Mouse (Mus musculus) hindbrain, postnatal 0 days (tissue): ENCODE measurements around the gene Cald1. TPM values are rescaled to one million over a fixed set of nuclear protein-coding genes. Genes with fewer than 3 reads are reported as not detected.

Source experiments
- ATAC-seq: fragments of 200-750 bp; cut with Nextera tagmentation; 2 replicates; pipeline ENCODE4 v1.8.0; 2017; ENCODE audit warnings: mild to moderate bottlenecking, moderate TSS enrichment, moderate library complexity
- DNase-seq: peaks from one replicate; pipeline ENCODE4 v3.0.0-alpha.2; 2015; ENCODE audit warnings: low spot score
- H3K27ac ChIP-seq: fragments of 300-500 bp; sonication (generic); 2 replicates; pipeline ENCODE4 v1.5.1; 2014; ENCODE audit warnings: mild to moderate bottlenecking
- H3K27me3 ChIP-seq: fragments of 300-500 bp; sonication (generic); 2 replicates; pipeline ENCODE4 v1.6.1; 2014; ENCODE audit warnings: low read length, mixed read lengths; ENCODE audit not compliant: insufficient read depth
- H3K36me3 ChIP-seq: fragments of 300-500 bp; sonication (generic); 2 replicates; pipeline ENCODE4 v1.6.1; 2014; ENCODE audit warnings: low read length, mixed read lengths; ENCODE audit not compliant: insufficient read depth
- H3K4me1 ChIP-seq: fragments of 300-500 bp; sonication (generic); 2 replicates; pipeline ENCODE4 v1.6.1; 2014; ENCODE audit warnings: antibody characterized with exemption, low read length, mixed read lengths; ENCODE audit not compliant: insufficient read depth
- H3K4me2 ChIP-seq: fragments of 300-500 bp; sonication (generic); 2 replicates; pipeline ENCODE4 v1.6.1; 2014; ENCODE audit warnings: low read depth, mild to moderate bottlenecking, low read length, moderate library complexity, mixed read lengths
- H3K4me3 ChIP-seq: fragments of 300-500 bp; sonication (generic); 2 replicates; pipeline ENCODE4 v1.5.1; 2014; ENCODE audit warnings: low read length
- H3K9ac ChIP-seq: fragments of 300-500 bp; sonication (generic); replicated peaks from 2 replicates; pipeline ENCODE4 v1.6.1; 2014; ENCODE audit warnings: mild to moderate bottlenecking, low read length, moderate library complexity, mixed read lengths
- H3K9me3 ChIP-seq: fragments of 300-500 bp; sonication (generic); 2 replicates; pipeline ENCODE4 v1.6.1; 2016; ENCODE audit warnings: low read length, mixed read lengths
- CTCF ChIP-seq: IDR thresholded peaks from 2 replicates; pipeline ENCODE4 v1.5.1; 2016; ENCODE audit warnings: antibody characterized with exemption, control low read depth, low read depth
- WGBS: fragments of 180-500 bp; shearing (Covaris S2); extraction: QIAGEN DNeasy Blood & Tissue Kit; methylation state at CpG from one replicate; pipeline ENCODE4 v1.1.7; 2014; 5-methylcytosine and 5-hydroxymethylcytosine counted together
- polyA plus RNA-seq: library from polyadenylated mRNA; unstranded; fragments of >200 nt; fragmentation: Nextera tagmentation; extraction: Ambion mirVana; gene quantifications from 2 replicates; pipeline ENCODE4 v1.2.1, GENCODE M21; 2015
- total RNA-seq: library from RNA; depleted of rRNA; stranded (reverse); fragments of >200 nt; gene quantifications from 2 replicates; pipeline ENCODE4 v1.2.3, GENCODE M21; 2014

Cald1 gene
- total and polyA plus RNA-seq, 2 experiments from 2014 or later: 27.6 to 59.0 TPM

GRCm38 (mm10) chr6:34714612-34715011 lies 116.3 kb downstream of the Cald1 start:
- no peak overlapping the region for H3K4me3 ChIP-seq
- WGBS: 87% methylated on average over 4 of the region's 4 CpGs
- H3K9me3 ChIP-seq: no peaks in the 10 kb centered on the region

GRCm38 (mm10) chr6:34716206-34716887 lies 118.0 kb downstream of the Cald1 start:
- H3K9me3 ChIP-seq: no peaks in the 10 kb centered on the region
- no peak overlapping the region for H3K9ac ChIP-seq
- no peak for ATAC-seq
- no peak for DNase-seq
- no peak overlapping the region for H3K27ac ChIP-seq
- WGBS: 86% methylated on average over 9 of the region's 9 CpGs
- H3K27me3 ChIP-seq: no peaks in the 10 kb centered on the region
- no peaks in the 10 kb centered on the region for H3K36me3 ChIP-seq
- H3K4me1 ChIP-seq: no peaks in the 10 kb centered on the region; the same call in 1 of the 2 replicates
- no peak overlapping the region for H3K4me3 ChIP-seq
- H3K4me2 ChIP-seq: no peak overlapping the region
- TF ChIP-seq CTCF: no peak

More at GRCm38 (mm10) chr6:34714612-34715011, 116.3 kb downstream of the Cald1 start:
- Histone ChIP-seq H3K4me1 (peaks cover 7% of the 10 kb centered on the region), H3K4me2 (no peak overlapping the region), H3K36me3 (no peaks in the 10 kb centered on the region), H3K27me3 (no peaks in the 10 kb centered on the region), H3K27ac (no peak overlapping the region), H3K9ac (no peak overlapping the region)
- ATAC-seq: no peak
- DNase-seq: no peak
- no peak for TF ChIP-seq CTCF

- Histone ChIP-seq H3K9me3 (no peaks in the 10 kb centered on the region), H3K4me2 (no peak overlapping the region), H3K4me1 (no peaks in the 10 kb centered on the region), H3K4me3 (no peak overlapping the region), H3K27me3 (no peaks in the 10 kb centered on the region), H3K36me3 (no peaks in the 10 kb centered on the region), H3K27ac (no peak overlapping the region), H3K9ac (no peak overlapping the region)
- DNase-seq (no peak), ATAC-seq (no peak)
- 50% methylated on average over 3 of the region's 3 CpGs for WGBS
- no peak for TF ChIP-seq CTCF
Measured at GRCm38 (mm10) chr6:34716888-34717635, 118.8 kb downstream of the Cald1 start.

- no peak for TF ChIP-seq CTCF
- no peak overlapping the region for H3K4me2 ChIP-seq
- H3K4me3 ChIP-seq: no peak overlapping the region
- H3K9ac ChIP-seq: no peak overlapping the region
- no peaks in the 10 kb centered on the region for H3K36me3 ChIP-seq
- WGBS: 80% methylated on average over 4 of the region's 4 CpGs
- no peak overlapping the region for H3K27ac ChIP-seq
- H3K9me3 ChIP-seq: no peaks in the 10 kb centered on the region
- no peak for ATAC-seq
- DNase-seq: no peak
- no peaks in the 10 kb centered on the region for H3K4me1 ChIP-seq
- no peaks in the 10 kb centered on the region for H3K27me3 ChIP-seq
Measured at GRCm38 (mm10) chr6:34717651-34718050, 119.4 kb downstream of the Cald1 start.

GRCm38 (mm10) chr6:34719141-34719680 lies 120.9 kb downstream of the Cald1 start:
- Histone ChIP-seq H3K27ac (no peak overlapping the region), H3K9me3 (no peaks in the 10 kb centered on the region), H3K4me3 (no peak overlapping the region), H3K36me3 (no peaks in the 10 kb centered on the region), H3K4me1 (no peaks in the 10 kb centered on the region), H3K27me3 (no peaks in the 10 kb centered on the region), H3K9ac (no peak overlapping the region), H3K4me2 (no peak overlapping the region)
- ATAC-seq (no peak), DNase-seq (no peak)
- TF ChIP-seq CTCF: no peak
- 65% methylated on average over 6 of the region's 6 CpGs for WGBS

- Histone ChIP-seq H3K9ac (no peak overlapping the region), H3K9me3 (no peaks in the 10 kb centered on the region), H3K27me3 (no peaks in the 10 kb centered on the region), H3K27ac (no peak overlapping the region), H3K4me3 (no peak overlapping the region), H3K4me1 (no peaks in the 10 kb centered on the region), H3K4me2 (no peak overlapping the region), H3K36me3 (no peaks in the 10 kb centered on the region)
- DNase-seq: no peak
- no peak for TF ChIP-seq CTCF
- 74% methylated on average over 4 of the region's 4 CpGs for WGBS
- ATAC-seq: no peak
Measured at GRCm38 (mm10) chr6:34720447-34720846, 122.1 kb downstream of the Cald1 start.
